Mouse (Mus musculus): Measurements from ENCODE around the gene Olfr963.

GRCm38 (mm10) chr9:39711053-39711452 is 44.0 kb downstream of the Olfr963 start, which contains the start of gene Olfr965:
- no peak for TF ChIP-seq CTCF (conservative IDR thresholded peaks at IDR 0.05; ENCODE audit: insufficient read depth, insufficient read length, low read depth, low read length)
- no peak for TF ChIP-seq POLR2A (IDR thresholded peaks at IDR 0.05; ENCODE audit: low read depth, low read length)

Data from kidney, adult 2 months (tissue).